Mouse (Mus musculus) lung, postnatal 0 days (tissue): ENCODE results near the gene Stx6.

Experiments used
- CTCF ChIP-seq: IDR thresholded peaks from 2 replicates; pipeline ENCODE4 v1.5.1; 2016; ENCODE audit warnings: antibody characterized with exemption, mild to moderate bottlenecking
- EP300 ChIP-seq: IDR thresholded peaks from 2 replicates; pipeline ENCODE4 v1.6.1; 2016; ENCODE audit warnings: antibody characterized with exemption, mild to moderate bottlenecking, control low read depth

- no peak for TF ChIP-seq CTCF
- no peak for TF ChIP-seq EP300
Measured at GRCm38 (mm10) chr1:155239169-155239568, 80.7 kb downstream of the Stx6 start.
